Mouse (Mus musculus) lung, adult 2 months (tissue): Measurements from ENCODE around the gene Acpp.

Source experiments
- CTCF ChIP-seq: fragments of 200-500 bp; IDR thresholded peaks from 2 replicates; pipeline ENCODE4 v1.5.1; 2011; ENCODE audit warnings: mild to moderate bottlenecking, low read length, control low read depth; ENCODE audit not compliant: insufficient read depth
- POLR2A ChIP-seq: fragments of 200-500 bp; IDR thresholded peaks from 2 replicates; pipeline ENCODE4 v1.6.1; 2011; ENCODE audit warnings: low read depth, mild to moderate bottlenecking, control low read depth, low read length, borderline replicate concordance; ENCODE audit errors: extremely low read depth

DNA sequence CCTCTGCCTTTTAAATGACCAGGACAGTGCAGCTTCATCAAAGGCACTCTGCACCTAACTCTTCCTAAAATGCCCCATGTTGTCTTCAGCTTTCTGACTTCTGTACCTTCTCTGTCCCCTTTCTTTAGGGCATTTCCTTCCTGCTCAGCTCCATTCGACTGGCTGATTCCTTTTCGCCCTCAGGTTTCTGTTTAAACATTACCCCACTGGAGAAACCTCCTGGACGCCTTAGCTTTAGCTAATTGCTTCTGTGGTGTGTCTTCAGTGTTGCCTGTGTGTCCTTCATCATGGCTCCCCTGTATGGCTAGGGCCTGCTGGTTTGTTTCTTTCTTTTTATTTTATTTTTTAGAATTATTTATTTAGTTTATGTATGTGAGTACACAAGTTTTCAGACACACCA lies 40.5 kb downstream of the Acpp start:
- no peak for TF ChIP-seq POLR2A
- no peak for TF ChIP-seq CTCF
